Mouse (Mus musculus) spleen, adult 10 weeks (tissue): ENCODE data around the gene Il6. TPM values are rescaled to one million over a fixed set of nuclear protein-coding genes. Genes with fewer than 3 reads are reported as not detected.

Experiments used
- polyA plus RNA-seq: library from polyadenylated mRNA; stranded (reverse); fragments of 350-450 nt; fragmentation: Illumina TruSeq; extraction: RNeasy Lipid Tissue Mini Kit (QIAGEN cat#74804); gene quantifications from one replicate; pipeline ENCODE4 v1.2.3, GENCODE M21; 2015; ENCODE audit warnings: low replicate concordance; ENCODE audit not compliant: insufficient read depth

The Il6 gene
- polyA plus RNA-seq: 1.1 TPM

DNA sequence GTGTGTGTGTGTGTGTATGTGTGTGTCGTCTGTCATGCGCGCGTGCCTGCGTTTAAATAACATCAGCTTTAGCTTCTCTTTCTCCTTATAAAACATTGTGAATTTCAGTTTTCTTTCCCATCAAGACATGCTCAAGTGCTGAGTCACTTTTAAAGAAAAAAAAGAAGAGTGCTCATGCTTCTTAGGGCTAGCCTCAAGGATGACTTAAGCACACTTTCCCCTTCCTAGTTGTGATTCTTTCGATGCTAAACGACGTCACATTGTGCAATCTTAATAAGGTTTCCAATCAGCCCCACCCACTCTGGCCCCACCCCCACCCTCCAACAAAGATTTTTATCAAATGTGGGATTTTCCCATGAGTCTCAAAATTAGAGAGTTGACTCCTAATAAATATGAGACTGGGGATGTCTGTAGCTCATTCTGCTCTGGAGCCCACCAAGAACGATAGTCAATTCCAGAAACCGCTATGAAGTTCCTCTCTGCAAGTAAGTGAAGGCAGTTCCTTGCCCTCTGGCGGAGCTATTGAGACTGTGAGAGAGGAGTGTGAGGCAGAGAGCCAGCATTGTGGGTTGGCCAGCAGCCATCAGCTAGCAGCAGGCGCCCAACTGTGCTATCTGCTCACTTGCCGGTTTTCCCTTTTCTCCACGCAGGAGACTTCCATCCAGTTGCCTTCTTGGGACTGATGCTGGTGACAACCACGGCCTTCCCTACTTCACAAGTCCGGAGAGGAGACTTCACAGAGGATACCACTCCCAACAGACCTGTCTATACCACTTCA, at the start of gene Il6:
Gene Il6, plus strand, starts transcription at position 389 of the 778 bp plus-strand sequence.

Other genes with a start within 250 kb of the Il6 start
- gene Tyms, start 60.5 kb downstream of the Il6 start, polyA plus RNA-seq: 28.2 TPM
- gene Garem2, start 92.0 kb downstream of the Il6 start, polyA plus RNA-seq: not detected
- not detected for gene 3110082J24Rik, start 93.0 kb downstream of the Il6 start, polyA plus RNA-seq
- gene Hadha, start 142.0 kb downstream of the Il6 start, polyA plus RNA-seq: 119 TPM
- gene Hadhb, start 142.1 kb downstream of the Il6 start, polyA plus RNA-seq: 115 TPM
- gene Adgrf3, start 192.6 kb downstream of the Il6 start, polyA plus RNA-seq: 0.39 TPM
- gene Selenoi, start 219.5 kb downstream of the Il6 start, polyA plus RNA-seq: 19.7 TPM